In the genomic region with DNA sequence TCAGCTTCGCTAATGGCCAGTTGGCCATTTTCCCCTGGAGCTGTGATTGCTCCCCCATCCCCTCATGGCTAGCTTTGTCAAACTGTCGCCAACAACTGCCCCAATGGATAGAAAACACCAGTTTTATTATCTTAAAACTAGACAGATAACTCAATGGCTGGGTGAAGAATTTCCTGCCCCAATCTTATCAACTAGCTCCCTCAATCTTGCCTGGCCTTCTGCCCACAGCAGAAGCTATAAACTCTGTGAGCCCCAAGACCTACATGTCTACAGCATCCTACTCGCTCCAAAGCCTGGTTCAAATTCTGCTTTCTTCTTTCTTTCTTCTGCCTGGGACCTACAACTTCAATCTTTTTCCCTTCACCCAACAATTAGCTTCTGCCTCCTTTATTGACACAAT, we compare ENCODE assay signal across 23 mouse cellular contexts. TPM values are rescaled to one million over a fixed set of nuclear protein-coding genes. Genes with fewer than 3 reads are reported as not detected.
"Had no signal": no experiment of that assay in that cellular context is flagged by ENCODE, and none has a peak within 500 bp of the region (broad histone marks: within the 10 kb centered on the region; RNA-seq: fewer than 3 reads in every experiment).

No protein-coding gene starts in this region.

RNA-seq across cellular contexts. Expression of a gene that starts 1.0 kb away (rescaled TPM):
- total RNA-seq: hematopoietic stem cell, adult 5-6 weeks; hindbrain, postnatal 0 days; left cerebral cortex, adult 18-20 months had no signal
- polyA plus RNA-seq: heart, embryonic 11.5 days; heart, embryonic 13.5 days; heart, embryonic 14.5 days; heart, embryonic 15.5 days; hindbrain, embryonic 10.5 days; hindbrain, embryonic 11.5 days; hindbrain, embryonic 13.5 days; hindbrain, embryonic 15.5 days; inflammation-experienced regulatory T-cells, adult 6 months; intestine, embryonic 14.5 days; kidney, embryonic 14.5 days; kidney, embryonic 15.5 days; kidney, postnatal 0 days had no signal

RNA-seq across cellular contexts. Expression of a gene that starts 56.1 kb away (rescaled TPM):
- total RNA-seq: hematopoietic stem cell, adult 5-6 weeks; hindbrain, postnatal 0 days; layer of hippocampus, adult 18-20 months; layer of hippocampus, postnatal 25 days had no signal
- polyA plus RNA-seq: heart, postnatal 0 days; hindbrain, embryonic 10.5 days; hindbrain, embryonic 11.5 days; hindbrain, embryonic 12.5 days; hindbrain, embryonic 13.5 days; hindbrain, embryonic 14.5 days; hindbrain, embryonic 15.5 days; hindbrain, embryonic 16.5 days; hindbrain, postnatal 0 days; inflammation-experienced regulatory T-cells, adult 6 months; kidney, embryonic 14.5 days; kidney, embryonic 16.5 days had no signal
